Mouse (Mus musculus) forebrain, postnatal 0 days (tissue): ENCODE measurements around the gene Mep1a. TPM values are rescaled to one million over a fixed set of nuclear protein-coding genes. Genes with fewer than 3 reads are reported as not detected.
"Not testable (repeated sequence)": the region's sequence is repeated elsewhere in the genome, so short reads cannot be mapped to it uniquely, and the experiment has no call there.

ENCODE experiments used
- ATAC-seq: fragments of 200-750 bp; cut with Nextera tagmentation; 2 replicates; pipeline ENCODE4 v1.8.0; 2017; ENCODE audit warnings: mild to moderate bottlenecking, moderate library complexity
- DNase-seq: peaks from one replicate; pipeline ENCODE4 v3.0.0-alpha.2; 2015
- H3K27ac ChIP-seq: fragments of 300-500 bp; sonication (generic); 2 replicates; pipeline ENCODE4 v1.5.1; 2014; ENCODE audit warnings: low read depth, mild to moderate bottlenecking, antibody characterized with exemption, low read length, moderate library complexity, mixed read lengths
- H3K27me3 ChIP-seq: fragments of 300-500 bp; sonication (generic); 2 replicates; pipeline ENCODE4 v1.6.1; 2014; ENCODE audit warnings: mild to moderate bottlenecking, low read length, mixed read lengths; ENCODE audit not compliant: insufficient read depth
- H3K36me3 ChIP-seq: fragments of 300-500 bp; sonication (generic); 2 replicates; pipeline ENCODE4 v1.6.1; 2014; ENCODE audit warnings: mild to moderate bottlenecking, moderate library complexity; ENCODE audit not compliant: insufficient read depth
- H3K4me1 ChIP-seq: fragments of 300-500 bp; sonication (generic); 2 replicates; pipeline ENCODE4 v1.6.1; 2014; ENCODE audit warnings: antibody characterized with exemption; ENCODE audit not compliant: insufficient read depth
- H3K4me2 ChIP-seq: fragments of 300-500 bp; sonication (generic); 2 replicates; pipeline ENCODE4 v1.6.1; 2014; ENCODE audit warnings: low read depth, mild to moderate bottlenecking, moderate library complexity
- H3K4me3 ChIP-seq: fragments of 300-500 bp; sonication (generic); 2 replicates; pipeline ENCODE4 v1.5.1; 2014; ENCODE audit warnings: low read depth, low read length, mixed read lengths
- H3K9ac ChIP-seq: fragments of 300-500 bp; sonication (generic); 2 replicates; pipeline ENCODE4 v1.6.1; 2014; ENCODE audit warnings: mild to moderate bottlenecking
- H3K9me3 ChIP-seq: fragments of 300-500 bp; sonication (generic); 2 replicates; pipeline ENCODE4 v1.6.1; 2016; ENCODE audit warnings: low read length
- CTCF ChIP-seq: sonication (generic); IDR thresholded peaks from 2 replicates; pipeline ENCODE4 v1.5.1; 2016; ENCODE audit warnings: antibody characterized with exemption, control low read depth, low read depth
- WGBS: fragments of 180-500 bp; shearing (Covaris S2); extraction: QIAGEN DNeasy Blood & Tissue Kit; methylation state at CpG from one replicate; pipeline ENCODE4 v1.1.7; 2014; 5-methylcytosine and 5-hydroxymethylcytosine counted together
- polyA plus RNA-seq: library from polyadenylated mRNA; unstranded; fragments of >200 nt; fragmentation: Nextera tagmentation; extraction: Ambion mirVana; gene quantifications from 2 replicates; pipeline ENCODE4 v1.2.1, GENCODE M21; 2015
- total RNA-seq: library from RNA; depleted of rRNA; stranded (reverse); fragments of >200 nt; gene quantifications from 2 replicates; pipeline ENCODE4 v1.2.3, GENCODE M21; 2014

The Mep1a gene
- total and polyA plus RNA-seq, 2 experiments from 2014 or later: 0.15 TPM; not detected in 1

- WGBS: 93% methylated on average over 5 of the region's 5 CpGs
- no peak overlapping the region for H3K27ac ChIP-seq
- H3K36me3 ChIP-seq: no peaks in the 10 kb centered on the region
- H3K9ac ChIP-seq: no peak overlapping the region
- no peak overlapping the region for H3K4me2 ChIP-seq
- no peak overlapping the region for H3K4me3 ChIP-seq
- TF ChIP-seq CTCF: no peak
- H3K9me3 ChIP-seq: no peaks in the 10 kb centered on the region
- no peaks in the 10 kb centered on the region for H3K27me3 ChIP-seq
- ATAC-seq: no peak
- H3K4me1 ChIP-seq: no peaks in the 10 kb centered on the region
- no peak for DNase-seq
Observed at GRCm38 (mm10) chr17:43501631-43502030, 981 bp downstream of the Mep1a start.

- WGBS: 85% methylated on average over 3 of the region's 3 CpGs
- Histone ChIP-seq H3K9ac (no peak overlapping the region), H3K4me3 (no peak overlapping the region), H3K36me3 (no peaks in the 10 kb centered on the region), H3K4me1 (no peaks in the 10 kb centered on the region), H3K27me3 (no peaks in the 10 kb centered on the region), H3K9me3 (no peaks in the 10 kb centered on the region), H3K27ac (no peak overlapping the region), H3K4me2 (no peak overlapping the region)
- no peak for ATAC-seq
- no peak for TF ChIP-seq CTCF
- no peak for DNase-seq
Observed at GRCm38 (mm10) chr17:43501223-43501622, 1.4 kb downstream of the Mep1a start.

DNA sequence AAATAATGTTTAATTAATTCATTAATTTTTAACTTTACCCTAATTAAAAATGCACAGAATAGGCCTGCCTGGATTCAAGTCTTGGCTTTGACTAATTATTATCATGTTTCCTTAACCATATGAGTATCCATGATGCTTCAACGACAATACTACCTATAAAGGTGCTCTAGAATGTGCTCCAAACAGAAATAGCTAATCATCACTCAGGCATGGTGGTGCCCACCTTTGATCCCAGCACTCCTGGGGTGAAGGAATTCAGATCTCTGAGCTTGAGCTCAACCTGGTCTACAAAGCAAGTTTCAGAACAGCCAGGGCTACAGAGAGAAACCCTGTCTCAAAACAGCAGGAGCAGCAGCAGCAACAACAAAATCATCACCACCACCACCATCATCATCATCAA, 2.1 kb downstream of the Mep1a start:
- Histone ChIP-seq H3K27me3 (no peaks in the 10 kb centered on the region), H3K36me3 (no peaks in the 10 kb centered on the region), H3K4me2 (no peak overlapping the region), H3K9ac (no peak overlapping the region), H3K27ac (no peak overlapping the region), H3K9me3 (no peaks in the 10 kb centered on the region), H3K4me1 (no peaks in the 10 kb centered on the region), H3K4me3 (no peak overlapping the region)
- 73% methylated on average over 1 of the region's 1 CpGs for WGBS
- ATAC-seq (no peak), DNase-seq (no peak)
- TF ChIP-seq CTCF: no peak

- ATAC-seq: no peak
- Histone ChIP-seq H3K9me3 (no peaks in the 10 kb centered on the region), H3K4me2 (no peak overlapping the region), H3K27ac (no peak overlapping the region), H3K9ac (no peak overlapping the region), H3K4me3 (no peak overlapping the region), H3K36me3 (no peaks in the 10 kb centered on the region), H3K4me1 (no peaks in the 10 kb centered on the region), H3K27me3 (no peaks in the 10 kb centered on the region)
- no peak for TF ChIP-seq CTCF
- WGBS: 77% methylated on average over 4 of the region's 4 CpGs
- DNase-seq: no peak
Observed at GRCm38 (mm10) chr17:43497521-43497920, 5.1 kb downstream of the Mep1a start.

DNA sequence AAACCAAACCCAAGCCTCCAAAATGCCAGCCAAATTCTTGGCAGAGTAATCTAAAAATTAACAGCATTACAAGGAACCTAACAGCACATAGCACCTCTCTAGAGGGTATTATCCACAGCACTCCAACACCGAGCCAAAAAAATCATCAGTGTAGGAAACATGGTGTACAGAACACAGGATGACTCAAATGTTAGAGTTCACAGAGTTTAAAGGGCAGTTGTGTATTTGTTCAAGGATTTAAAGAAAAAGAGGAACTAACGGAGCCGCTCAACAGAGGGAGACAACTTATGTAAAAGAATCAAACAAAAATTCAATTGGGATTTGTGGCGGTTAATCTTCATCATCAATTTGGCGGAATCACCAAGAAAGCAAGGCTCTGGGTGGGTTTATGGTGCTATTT, 7.1 kb downstream of the Mep1a start:
- no peak for TF ChIP-seq CTCF
- no peaks in the 10 kb centered on the region for H3K4me1 ChIP-seq
- no peak overlapping the region for H3K27ac ChIP-seq
- no peak for DNase-seq
- no peaks in the 10 kb centered on the region for H3K27me3 ChIP-seq
- ATAC-seq: no peak
- 89% methylated on average over 5 of the region's 5 CpGs for WGBS
- no peaks in the 10 kb centered on the region for H3K36me3 ChIP-seq
- H3K9ac ChIP-seq: no peak overlapping the region
- H3K4me2 ChIP-seq: no peak overlapping the region
- no peaks in the 10 kb centered on the region for H3K9me3 ChIP-seq
- H3K4me3 ChIP-seq: no peak overlapping the region

GRCm38 (mm10) chr17:43490371-43490770, 12.2 kb downstream of the Mep1a start:
- H3K9me3 ChIP-seq, H3K4me1 ChIP-seq, H3K27ac ChIP-seq, DNase-seq, H3K9ac ChIP-seq, ATAC-seq, H3K4me2 ChIP-seq, H3K36me3 ChIP-seq, H3K27me3 ChIP-seq, H3K4me3 ChIP-seq: not testable (repeated sequence)
- WGBS: 89% methylated on average over 5 of the region's 10 CpGs

- H3K27me3 ChIP-seq: no peaks in the 10 kb centered on the region
- no peaks in the 10 kb centered on the region for H3K9me3 ChIP-seq
- no peak for ATAC-seq
- H3K4me3 ChIP-seq: no peak overlapping the region
- no peak overlapping the region for H3K9ac ChIP-seq
- H3K4me1 ChIP-seq: no peaks in the 10 kb centered on the region
- no peak overlapping the region for H3K27ac ChIP-seq
- no peak for TF ChIP-seq CTCF
- no peak for DNase-seq
- WGBS: 99% methylated on average over 2 of the region's 2 CpGs
- no peaks in the 10 kb centered on the region for H3K36me3 ChIP-seq
- no peak overlapping the region for H3K4me2 ChIP-seq
Observed at GRCm38 (mm10) chr17:43488439-43489151, 14.0 kb downstream of the Mep1a start.

- H3K4me3 ChIP-seq: no peak overlapping the region
- 87% methylated on average over 3 of the region's 3 CpGs for WGBS
- no peak overlapping the region for H3K9ac ChIP-seq
- no peaks in the 10 kb centered on the region for H3K27me3 ChIP-seq
- TF ChIP-seq CTCF: no peak
- no peak for DNase-seq
- H3K4me2 ChIP-seq: no peak overlapping the region
- no peaks in the 10 kb centered on the region for H3K9me3 ChIP-seq
- H3K4me1 ChIP-seq: no peaks in the 10 kb centered on the region
- no peak for ATAC-seq
- no peaks in the 10 kb centered on the region for H3K36me3 ChIP-seq
- no peak overlapping the region for H3K27ac ChIP-seq
Observed at GRCm38 (mm10) chr17:43485982-43486381, 16.6 kb downstream of the Mep1a start.
